Mouse (Mus musculus): ENCODE measurements around the gene 1300017J02Rik.

DNA sequence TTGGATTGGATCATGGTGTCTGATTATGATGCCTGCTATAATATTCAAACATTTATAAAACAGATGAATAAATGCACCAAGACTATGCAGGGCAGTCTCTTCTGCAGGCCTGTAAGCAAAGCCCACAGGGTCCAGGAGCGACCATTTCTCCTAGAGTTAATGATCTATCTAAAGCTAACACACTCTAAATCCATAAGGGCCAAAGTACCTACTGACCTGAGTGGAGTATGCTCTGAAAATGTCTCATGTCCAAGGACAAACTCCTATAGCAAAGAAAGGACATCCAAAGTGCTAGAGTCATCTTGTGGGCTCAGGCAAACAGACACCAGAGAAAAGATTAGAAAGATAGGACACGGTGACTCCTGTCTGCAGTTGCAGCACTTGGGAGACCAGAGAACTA lies 10.4 kb downstream of the 1300017J02Rik start:
- TF ChIP-seq CTCF (IDR thresholded peaks at IDR 0.05; ENCODE audit: borderline replicate concordance, extremely low read depth, insufficient read depth, insufficient read length) (no peak), POLR2A (IDR thresholded peaks at IDR 0.05; ENCODE audit: borderline replicate concordance, extremely low read depth, insufficient read depth, insufficient read length, poor library complexity, severe bottlenecking) (no peak)
